Mouse (Mus musculus) MEL (cell line): ENCODE measurements around the gene Sgpp1. TPM values are rescaled to one million over a fixed set of nuclear protein-coding genes. Genes with fewer than 3 reads are reported as not detected.

Source experiments
- DNase-seq: peaks from one replicate; pipeline ENCODE4 v3.0.0; 2011; ENCODE audit warnings: low read depth, low spot score
- H3K27ac ChIP-seq: 2 replicates; pipeline ENCODE4 v1.5.1; 2012; ENCODE audit warnings: low read depth, mild to moderate bottlenecking, control low read depth, low read length, moderate library complexity; ENCODE audit not compliant: control insufficient read depth
- H3K27me3 ChIP-seq, 2 experiments: fragments of 150-350 bp in 1 of 2; sonication (generic) in 1 of 2; 2 replicates each; pipeline ENCODE4 v1.6.1; 2012; ENCODE audit warnings: low read length in 2 of 2, mild to moderate bottlenecking in 2 of 2, improper control_type of control experiment in 1 of 2, moderate library complexity in 1 of 2; ENCODE audit not compliant: insufficient read depth in 2 of 2, control insufficient read depth in 1 of 2
- H3K36me3 ChIP-seq, 2 experiments: 2 replicates each; pipeline ENCODE4 v1.6.1; 2012 to 2014; ENCODE audit warnings: low read length in 2 of 2, improper control_type of control experiment in 1 of 2, inconsistent platforms in 1 of 2, mild to moderate bottlenecking in 1 of 2; ENCODE audit not compliant: insufficient read depth in 2 of 2, control insufficient read depth in 1 of 2
- H3K4me1 ChIP-seq, 2 experiments: fragments of 150-350 bp in 1 of 2; sonication (generic) in 1 of 2; 2 replicates each; pipeline ENCODE4 v1.6.1; 2012; ENCODE audit warnings: low read length in 2 of 2, improper control_type of control experiment in 1 of 2, mild to moderate bottlenecking in 1 of 2; ENCODE audit not compliant: insufficient read depth in 2 of 2, control insufficient read depth in 1 of 2
- H3K4me3 ChIP-seq, 2 experiments: fragments of 150-350 bp in 1 of 2; sonication (generic) in 1 of 2; 2 replicates each; pipeline ENCODE4 v1.5.1; 2012; ENCODE audit warnings: low read depth in 2 of 2, low read length in 2 of 2, mild to moderate bottlenecking in 2 of 2, moderate library complexity in 2 of 2, control low read depth in 1 of 2, improper control_type of control experiment in 1 of 2; ENCODE audit not compliant: control insufficient read depth in 1 of 2, insufficient read depth in 1 of 2
- H3K79me2 ChIP-seq: 2 replicates; pipeline ENCODE4 v1.6.1; 2012; ENCODE audit warnings: mild to moderate bottlenecking, low read length, moderate library complexity; ENCODE audit not compliant: control insufficient read depth, poor library complexity, insufficient read depth
- H3K9ac ChIP-seq: 2 replicates; pipeline ENCODE4 v1.6.1; 2012; ENCODE audit warnings: low read depth, mild to moderate bottlenecking, control low read depth, low read length, moderate library complexity; ENCODE audit not compliant: control insufficient read depth, poor library complexity, severe bottlenecking
- H3K9me3 ChIP-seq: fragments of 150-350 bp; sonication (generic); replicated peaks from 2 replicates; pipeline ENCODE4 v1.6.1; 2012; ENCODE audit warnings: mild to moderate bottlenecking, low read length, improper control_type of control experiment, moderate library complexity; ENCODE audit not compliant: insufficient read depth
- BHLHE40 ChIP-seq: IDR thresholded peaks from 2 replicates; pipeline ENCODE4 v1.6.1; 2012; ENCODE audit warnings: low read depth, mild to moderate bottlenecking, inconsistent platforms, low read length, improper control_type of control experiment, borderline replicate concordance
- CTCF ChIP-seq, 3 experiments: IDR thresholded peaks in 2 of 3; conservative IDR thresholded peaks in 1 of 3; 2 replicates each; pipeline ENCODE4 v1.5.1; 2011 to 2012; ENCODE audit warnings: low read length in 3 of 3, low read depth in 2 of 3, mild to moderate bottlenecking in 2 of 3, improper control_type of control experiment in 1 of 3, inconsistent platforms in 1 of 3, mixed read lengths in 1 of 3, moderate library complexity in 1 of 3; ENCODE audit not compliant: control insufficient read depth in 1 of 3, insufficient read depth in 1 of 3, poor library complexity in 1 of 3, severe bottlenecking in 1 of 3
- EP300 ChIP-seq, 2 experiments: IDR thresholded peaks; 2 replicates each; pipeline ENCODE4 v1.6.1; 2011; ENCODE audit warnings: improper control_type of control experiment in 2 of 2, low read length in 2 of 2, low read depth in 1 of 2, mild to moderate bottlenecking in 1 of 2
- ETS1 ChIP-seq: IDR thresholded peaks from 2 replicates; pipeline ENCODE4 v1.6.1; 2012; ENCODE audit warnings: low read depth, mild to moderate bottlenecking, inconsistent platforms, low read length, improper control_type of control experiment, moderate library complexity
- KAT2A ChIP-seq: conservative IDR thresholded peaks from 2 replicates; pipeline ENCODE4 v1.6.1; 2012; ENCODE audit warnings: low read depth, low read length, improper control_type of control experiment, inconsistent platforms
- MAFK ChIP-seq: IDR thresholded peaks from 2 replicates; pipeline ENCODE4 v1.6.1; 2011; ENCODE audit warnings: low read depth, mild to moderate bottlenecking, low read length, improper control_type of control experiment, borderline replicate concordance
- MAX ChIP-seq: IDR thresholded peaks from 2 replicates; pipeline ENCODE4 v1.6.1; 2011; ENCODE audit warnings: low read length, improper control_type of control experiment
- MAZ ChIP-seq: IDR thresholded peaks from 2 replicates; pipeline ENCODE4 v1.6.1; 2012; ENCODE audit warnings: low read depth, mild to moderate bottlenecking, inconsistent platforms, low read length, improper control_type of control experiment
- MEF2A ChIP-seq: IDR thresholded peaks from 2 replicates; pipeline ENCODE4 v1.6.1; 2014; ENCODE audit warnings: low read depth, mild to moderate bottlenecking, inconsistent platforms, low read length, improper control_type of control experiment; ENCODE audit not compliant: poor library complexity, insufficient replicate concordance, severe bottlenecking; ENCODE audit errors: extremely low read depth
- MXI1 ChIP-seq: IDR thresholded peaks from 2 replicates; pipeline ENCODE4 v1.6.1; 2011; ENCODE audit warnings: mild to moderate bottlenecking, low read depth, low read length, improper control_type of control experiment
- MYB ChIP-seq: IDR thresholded peaks from 2 replicates; pipeline ENCODE4 v1.6.1; 2011; ENCODE audit warnings: mild to moderate bottlenecking, low read depth, low read length, improper control_type of control experiment
- NELFE ChIP-seq: IDR thresholded peaks from 2 replicates; pipeline ENCODE4 v1.6.1; 2011; ENCODE audit warnings: low read depth, low read length, improper control_type of control experiment
- NRF1 ChIP-seq: IDR thresholded peaks from 2 replicates; pipeline ENCODE4 v1.6.1; 2014; ENCODE audit warnings: low read depth, mild to moderate bottlenecking, inconsistent platforms, low read length, improper control_type of control experiment, moderate library complexity; ENCODE audit not compliant: poor library complexity, insufficient read depth, severe bottlenecking
- POLR2AphosphoS2 ChIP-seq: IDR thresholded peaks from 2 replicates; pipeline ENCODE4 v1.6.1; 2011; ENCODE audit warnings: low read length, improper control_type of control experiment
- POLR2AphosphoS5 ChIP-seq: IDR thresholded peaks from 2 replicates; pipeline ENCODE4 v1.6.1; 2012; ENCODE audit warnings: low read depth, borderline replicate concordance, mild to moderate bottlenecking, inconsistent platforms, low read length, moderate library complexity, mixed read lengths
- RCOR1 ChIP-seq: IDR thresholded peaks from 2 replicates; pipeline ENCODE4 v1.6.1; 2012; ENCODE audit warnings: low read depth, mild to moderate bottlenecking, inconsistent platforms, low read length, improper control_type of control experiment
- SIN3A ChIP-seq: IDR thresholded peaks from 2 replicates; pipeline ENCODE4 v1.6.1; 2012; ENCODE audit warnings: low read length, improper control_type of control experiment, inconsistent platforms
- SMC3 ChIP-seq: IDR thresholded peaks from 2 replicates; pipeline ENCODE4 v1.6.1; 2011; ENCODE audit warnings: low read depth, low read length, improper control_type of control experiment
- TBP ChIP-seq: IDR thresholded peaks from 2 replicates; pipeline ENCODE4 v1.8.0; 2011; ENCODE audit warnings: low read depth, low read length, improper control_type of control experiment
- UBTF ChIP-seq: IDR thresholded peaks from 2 replicates; pipeline ENCODE4 v1.6.1; 2012; ENCODE audit warnings: low read depth, mild to moderate bottlenecking, inconsistent platforms, low read length, improper control_type of control experiment, moderate library complexity, borderline replicate concordance; ENCODE audit not compliant: insufficient read depth
- USF1 ChIP-seq: IDR thresholded peaks from 2 replicates; pipeline ENCODE4 v1.6.1; 2014; ENCODE audit warnings: low read depth, mild to moderate bottlenecking, inconsistent platforms, low read length, improper control_type of control experiment, moderate library complexity
- ZKSCAN1 ChIP-seq: IDR thresholded peaks from 2 replicates; pipeline ENCODE4 v1.6.1; 2012; ENCODE audit warnings: low read depth, mild to moderate bottlenecking, inconsistent platforms, low read length, improper control_type of control experiment, moderate library complexity
- ZNF384 ChIP-seq: IDR thresholded peaks from 2 replicates; pipeline ENCODE4 v1.6.1; 2012; ENCODE audit warnings: low read depth, mild to moderate bottlenecking, inconsistent platforms, low read length, improper control_type of control experiment
- polyA plus RNA-seq, 2 experiments: library from polyadenylated mRNA; stranded (reverse) in 1 of 2; unstranded in 1 of 2; fragments of >175 nt in 1 of 2; fragments of >200 nt in 1 of 2; gene quantifications; 2 replicates each; pipeline versions ENCODE4 v1.2.1 to v1.2.4; 2012; ENCODE audit warnings: low replicate concordance in 2 of 2, low read depth in 1 of 2; ENCODE audit not compliant: insufficient read length in 2 of 2, insufficient read depth in 1 of 2, missing spikeins in 1 of 2
- total RNA-seq: library from RNA; depleted of rRNA; stranded (reverse); fragments of 300-350 nt; gene quantifications from 2 replicates; pipeline ENCODE4 v1.2.3, GENCODE M21; 2012

Gene Sgpp1
- total and polyA plus RNA-seq, 3 experiments: 22.7 to 28.8 TPM; not detected in 1

GRCm38 (mm10) chr12:75723839-75724463, 11.6 kb downstream of the Sgpp1 start (continued):
- TF ChIP-seq BHLHE40 (peak; percentile 40; the same call in 1 of the 2 replicates), NELFE (peak; percentile 40), CTCF (IDR thresholded peaks at IDR 0.05 in 2 of 3, conservative IDR thresholded peaks at IDR 0.05 in 1 of 3; ENCODE audit: control insufficient read depth in 1 of 3, insufficient read depth in 1 of 3, low read depth in 2 of 3, low read length in 3 of 3, poor library complexity in 1 of 3, severe bottlenecking in 1 of 3) (no peak)

- H3K27me3 ChIP-seq: no peaks in the 10 kb centered on the region
- no peak overlapping the region for H3K4me3 ChIP-seq
- H3K9me3 ChIP-seq: no peaks in the 10 kb centered on the region
- DNase-seq: no peak
- H3K4me1 ChIP-seq: peaks cover 7 to 23% of the 10 kb centered on the region in 2 experiments
- H3K9ac ChIP-seq: no peak overlapping the region
- peak; percentile 87 for TF ChIP-seq RCOR1
- no peak for TF ChIP-seq MEF2A
- peaks cover 20% of the 10 kb centered on the region for H3K79me2 ChIP-seq
- H3K36me3 ChIP-seq: peaks cover 8 to 29% of the 10 kb centered on the region in 2 experiments
- H3K27ac ChIP-seq: no peak overlapping the region
Measured at GRCm38 (mm10) chr12:75721941-75722340, 13.6 kb downstream of the Sgpp1 start.

DNA sequence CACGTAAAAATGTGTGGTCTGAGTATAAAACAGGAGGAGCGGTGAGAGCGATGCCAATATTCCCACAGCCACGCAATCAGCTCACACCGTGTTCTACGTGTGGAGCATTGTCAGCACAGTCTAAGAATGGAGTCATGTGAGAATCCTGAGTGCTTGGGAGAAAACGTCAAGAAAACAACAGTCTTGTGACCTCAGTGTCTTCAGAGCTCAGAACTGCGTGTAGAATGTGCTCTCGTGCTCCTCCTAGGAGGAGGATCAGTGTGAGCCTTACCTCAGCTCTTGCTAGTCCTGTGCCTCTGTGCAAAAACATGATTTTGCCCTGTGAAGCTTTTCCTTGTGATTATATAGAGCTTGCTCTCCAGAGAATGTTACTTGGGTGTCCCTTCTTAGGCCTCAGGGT, 14.5 kb downstream of the Sgpp1 start:
- Histone ChIP-seq H3K9ac (no peak overlapping the region), H3K79me2 (peaks cover 14% of the 10 kb centered on the region), H3K36me3 (peaks cover 8 to 23% of the 10 kb centered on the region in 2 experiments), H3K4me1 (peaks cover 7 to 17% of the 10 kb centered on the region in 2 experiments), H3K27me3 (no peaks in the 10 kb centered on the region), H3K9me3 (no peaks in the 10 kb centered on the region), H3K27ac (no peak overlapping the region), H3K4me3 (no peak overlapping the region)
- no peak for TF ChIP-seq MAFK
- TF ChIP-seq KAT2A: no peak
- no peak for TF ChIP-seq ETS1
- no peak for TF ChIP-seq MXI1
- TF ChIP-seq MAX: no peak
- no peak for TF ChIP-seq SIN3A
- TF ChIP-seq POLR2AphosphoS5: no peak
- no peak for TF ChIP-seq EP300 (IDR thresholded peaks at IDR 0.05; ENCODE audit: low read depth in 1 of 2, low read length in 2 of 2)
- TF ChIP-seq ZNF384: no peak
- TF ChIP-seq NRF1: no peak
- TF ChIP-seq MYB: no peak
- no peak for TF ChIP-seq POLR2AphosphoS2
- TF ChIP-seq USF1: no peak
- TF ChIP-seq UBTF: no peak
- no peak for TF ChIP-seq ZKSCAN1
- no peak for TF ChIP-seq MAZ
- TF ChIP-seq TBP: no peak
- TF ChIP-seq NELFE: no peak
- TF ChIP-seq SMC3: no peak
- TF ChIP-seq, all 39 proteins: peak for 0
- DNase-seq: no peak
